Mouse (Mus musculus): ENCODE results near the gene F830045P16Rik. TPM values are rescaled to one million over a fixed set of nuclear protein-coding genes. Genes with fewer than 3 reads are reported as not detected.

Gene F830045P16Rik
- polyA plus RNA-seq, 1 experiment from 2014 or later = not detected

Other genes with a start within 250 kb of the F830045P16Rik start
- 25.9 and 26.7 TPM in 2 replicates for gene Ckap2l, start 239.4 kb downstream of the F830045P16Rik start, polyA plus RNA-seq (2015; fragmentation: Nextera tagmentation; extraction: Ambion mirVana)
- gene Il1a, start 226.6 kb downstream of the F830045P16Rik start, polyA plus RNA-seq (2015; fragmentation: Nextera tagmentation; extraction: Ambion mirVana) = 3.4 and 4.3 TPM in 2 replicates
- 0.43 and 0.47 TPM in 2 replicates for gene Il1b, start 165.5 kb downstream of the F830045P16Rik start, polyA plus RNA-seq (2015; fragmentation: Nextera tagmentation; extraction: Ambion mirVana)
- 25.4 and 26.1 TPM in 2 replicates for gene Sirpa, start 56.2 kb upstream of the F830045P16Rik start, polyA plus RNA-seq (2015; fragmentation: Nextera tagmentation; extraction: Ambion mirVana)
- gene Pdyn, start 163.2 kb upstream of the F830045P16Rik start, polyA plus RNA-seq (2015; fragmentation: Nextera tagmentation; extraction: Ambion mirVana) = 0.20 TPM in 1 of 2 replicates, not detected in the other

Measured in liver, embryonic 15.5 days (tissue).